Mouse (Mus musculus) c-Kit-negative CD71-positive TER-119-positive erythroid progenitor cells, embryonic 14.5 days (primary cell): Measurements from ENCODE around the gene Mrps6.
"Not testable (repeated sequence)": the region's sequence is repeated elsewhere in the genome, so short reads cannot be mapped to it uniquely, and the experiment has no call there.

Source experiments
- DNase-seq: peaks from one replicate; pipeline ENCODE4 v3.0.0-alpha.2; 2013; ENCODE audit warnings: low read depth, low spot score

Gene Mrps6

DNA sequence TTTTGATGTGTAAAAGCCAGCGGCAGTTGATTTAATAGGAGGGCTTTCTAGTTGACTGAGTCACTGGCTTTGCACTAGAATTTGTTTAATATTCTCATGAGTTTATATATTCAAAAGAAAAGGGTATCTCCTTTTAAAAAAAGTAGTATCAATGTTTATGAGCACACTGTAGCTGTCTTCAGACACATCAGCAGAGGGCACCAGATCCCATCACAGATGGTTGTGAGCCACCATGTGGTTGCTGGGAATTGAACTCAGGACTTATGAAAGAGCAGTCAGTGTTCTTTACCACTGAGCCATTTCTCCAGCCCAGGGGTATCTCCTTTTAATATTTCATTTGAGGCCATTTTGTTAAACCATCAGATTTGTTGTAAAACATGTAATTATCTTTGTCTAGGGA lies 4.8 kb downstream of the Mrps6 start:
- DNase-seq: no peak

DNA sequence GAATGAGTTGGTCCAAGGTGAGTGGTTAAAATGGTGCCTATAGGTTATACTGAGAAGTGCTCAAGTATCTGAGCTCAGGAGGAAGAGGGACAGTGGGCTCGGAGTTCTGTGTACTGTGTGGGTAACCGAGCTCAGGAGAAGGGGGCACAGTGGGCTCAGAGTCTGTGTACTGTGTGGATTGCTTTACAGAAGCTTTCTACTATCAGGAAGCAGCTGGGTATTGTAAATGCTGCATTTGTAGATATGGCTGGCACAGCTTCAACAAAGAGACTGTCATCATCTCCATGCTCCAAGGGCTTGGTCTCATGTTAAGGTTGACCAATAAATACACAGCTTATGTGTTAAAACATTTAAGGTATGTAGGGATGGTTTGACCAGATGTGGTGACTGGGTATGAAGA lies 6.7 kb downstream of the Mrps6 start:
- no peak for DNase-seq

DNA sequence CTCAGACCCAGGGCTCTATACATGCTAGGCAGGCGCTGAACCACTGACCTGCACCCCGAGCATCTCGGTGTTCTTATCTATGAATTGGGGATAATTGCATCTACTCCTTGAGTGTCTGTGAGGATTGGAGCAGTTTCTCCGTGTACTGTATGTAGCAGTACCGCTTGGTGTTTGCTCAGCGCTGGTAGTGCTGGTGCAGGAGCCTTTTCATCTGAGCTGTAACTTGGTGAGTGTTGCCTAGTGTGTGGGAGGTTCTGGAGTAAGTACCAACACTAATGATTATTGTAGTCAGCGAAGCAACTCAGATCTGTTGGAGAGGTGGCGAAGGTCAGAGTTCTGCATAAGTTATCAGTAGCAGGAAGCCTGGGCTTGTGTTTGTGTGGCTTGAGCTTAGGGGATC lies 12.3 kb downstream of the Mrps6 start:
- no peak for DNase-seq

DNA sequence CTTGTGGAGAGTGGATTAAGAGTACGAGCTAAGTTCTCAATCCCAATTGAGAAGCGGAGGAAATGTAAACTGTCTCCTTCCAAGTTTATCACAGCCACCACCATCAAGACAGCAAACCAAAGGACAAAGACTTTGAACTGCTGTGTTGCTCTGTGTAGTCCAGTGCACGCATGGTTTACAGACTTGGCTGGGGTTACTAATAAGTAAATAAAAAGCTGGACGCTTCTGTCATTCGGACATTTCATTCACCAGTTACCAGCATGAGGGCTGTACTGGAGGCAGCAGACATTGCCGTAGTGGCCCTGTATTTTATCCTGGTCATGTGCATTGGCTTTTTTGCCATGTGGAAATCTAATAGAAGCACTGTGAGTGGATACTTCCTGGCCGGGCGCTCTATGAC lies 18.7 kb downstream of the Mrps6 start:
- DNase-seq: no peak

DNA sequence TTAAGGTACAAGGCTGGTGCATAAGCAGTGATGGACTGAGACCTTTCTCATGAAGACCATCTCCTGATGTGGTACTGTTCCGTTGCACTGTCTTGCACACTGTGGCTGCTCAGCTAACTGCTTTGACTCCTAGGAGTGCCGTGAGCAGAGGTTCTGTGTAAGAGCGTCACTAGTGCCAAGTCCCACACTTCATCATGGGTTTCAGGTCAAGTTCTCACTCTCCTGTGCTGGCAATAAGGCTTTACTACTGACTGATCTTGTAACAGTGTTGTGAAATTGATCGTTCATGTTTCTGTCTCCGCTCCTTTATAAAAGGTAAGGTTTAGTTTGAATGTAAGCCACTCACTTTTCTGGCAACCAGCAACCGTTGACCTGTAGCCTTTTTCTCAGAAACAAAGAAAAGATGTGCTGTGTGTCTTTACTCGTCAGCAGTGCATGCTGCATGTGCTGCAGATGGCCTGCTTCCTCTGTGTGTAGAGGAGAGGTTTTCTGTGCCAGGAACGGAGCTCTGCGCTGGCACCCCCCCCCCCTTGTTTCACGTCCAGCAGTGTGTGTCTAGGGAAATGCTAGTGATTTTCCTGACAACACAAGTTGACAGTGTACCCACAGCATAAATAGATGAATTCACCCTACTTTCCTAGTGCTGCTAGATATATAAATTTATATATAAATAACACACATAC lies 25.8 kb downstream of the Mrps6 start:
- no peak for DNase-seq

DNA sequence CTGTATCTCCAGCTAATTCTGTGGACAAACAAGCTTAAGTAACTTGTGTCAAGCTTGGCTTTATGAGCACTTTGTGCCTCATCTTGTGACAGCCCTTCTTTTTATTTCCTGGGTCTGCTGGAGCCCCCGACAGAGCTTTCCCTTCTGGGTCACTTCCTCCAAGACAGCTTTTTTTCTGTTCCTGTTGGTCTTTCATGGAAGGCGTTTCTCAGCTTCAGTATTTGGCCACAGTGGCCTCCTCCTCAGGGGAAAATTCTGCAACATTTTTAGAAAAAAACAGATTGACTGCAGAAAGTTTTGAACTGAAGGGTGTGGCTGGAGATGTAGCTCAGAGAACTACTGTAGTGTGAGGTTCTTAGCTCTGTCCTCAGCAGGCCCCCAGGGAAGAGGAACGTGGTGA lies 31.2 kb downstream of the Mrps6 start:
- no peak for DNase-seq

DNA sequence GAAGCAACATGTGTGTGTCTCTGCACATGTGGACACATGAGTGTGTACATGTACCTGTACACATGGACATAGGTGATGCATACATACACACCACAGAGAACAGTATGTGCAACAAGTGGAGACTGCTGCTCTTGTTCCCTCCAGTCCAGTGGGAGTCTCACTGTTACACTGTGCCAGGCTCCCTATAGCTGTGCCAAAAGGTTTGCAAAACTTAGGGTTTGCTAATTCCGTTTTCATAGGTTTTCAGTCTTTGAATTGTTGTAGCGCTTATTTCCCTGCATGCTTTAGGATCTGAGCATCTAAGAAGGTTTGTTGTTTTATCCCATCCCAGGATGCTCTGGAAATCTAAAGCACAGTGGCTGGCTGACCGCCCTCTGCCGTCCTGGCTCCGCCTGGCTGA lies 33.8 kb downstream of the Mrps6 start:
- no peak for DNase-seq

GRCm38 (mm10) chr16:92098351-92099051 lies 40.4 kb downstream of the Mrps6 start:
- no peak for DNase-seq

GRCm38 (mm10) chr16:92099598-92099997 lies 41.5 kb downstream of the Mrps6 start:
- DNase-seq: no peak

GRCm38 (mm10) chr16:92100111-92100510 lies 42.0 kb downstream of the Mrps6 start:
- no peak for DNase-seq

DNA sequence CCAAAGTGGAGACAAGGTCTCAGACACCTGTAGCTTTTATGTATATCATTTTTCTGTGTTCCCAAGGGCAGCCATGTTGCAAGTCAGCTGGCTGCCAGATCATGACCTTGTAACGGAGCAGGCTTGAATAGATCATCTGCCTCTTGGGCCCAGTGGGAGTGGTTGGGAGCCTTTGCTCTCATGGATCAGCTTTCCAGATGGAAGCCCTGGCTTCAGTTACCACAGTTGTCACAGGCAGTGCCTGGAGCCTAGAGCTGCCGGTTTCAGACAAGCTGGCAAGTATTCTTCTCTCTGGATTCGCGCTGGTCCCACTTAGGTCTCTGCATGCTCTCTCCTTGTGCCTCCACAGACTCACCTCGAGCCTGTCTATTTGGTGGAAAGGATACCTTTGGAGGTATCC lies 44.0 kb downstream of the Mrps6 start:
- no peak for DNase-seq

DNA sequence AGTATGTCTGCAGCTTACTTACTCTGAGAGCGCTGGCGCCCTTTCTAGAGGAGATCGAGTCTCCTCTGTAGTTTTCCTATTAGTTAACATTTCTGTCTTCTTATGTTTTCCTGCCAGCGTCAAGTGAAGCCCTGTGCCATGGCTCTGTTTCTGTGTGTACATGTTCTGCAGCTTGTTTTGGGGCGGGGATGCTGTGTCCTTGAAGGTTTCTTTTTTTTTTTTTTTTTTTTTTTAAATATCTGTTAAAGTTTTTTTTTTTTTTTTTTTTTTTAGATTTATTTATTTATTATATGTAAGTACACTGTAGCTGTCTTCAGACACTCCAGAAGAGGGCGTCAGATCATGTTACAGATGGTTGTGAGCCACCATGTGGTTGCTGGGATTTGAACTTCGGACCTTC lies 44.9 kb downstream of the Mrps6 start:
- not testable (repeated sequence) for DNase-seq

- DNase-seq: no peak
Measured at GRCm38 (mm10) chr16:92103572-92104331, 45.7 kb downstream of the Mrps6 start.

DNA sequence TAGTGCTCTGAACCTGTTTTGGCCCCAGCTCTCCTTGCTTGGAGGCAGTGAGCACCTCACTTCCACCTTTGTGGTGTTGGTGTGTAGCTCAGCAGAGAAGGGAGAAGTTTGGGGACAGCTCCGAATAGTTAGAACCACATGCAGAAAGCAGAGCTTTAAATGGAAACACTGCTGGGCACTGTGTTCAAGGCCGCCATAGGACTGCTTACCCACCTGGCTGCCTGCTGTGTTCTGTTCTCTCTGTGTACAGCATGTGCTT lies 46.2 kb downstream of the Mrps6 start:
- no peak for DNase-seq

GRCm38 (mm10) chr16:92104951-92105350 lies 46.9 kb downstream of the Mrps6 start:
- DNase-seq: no peak

DNA sequence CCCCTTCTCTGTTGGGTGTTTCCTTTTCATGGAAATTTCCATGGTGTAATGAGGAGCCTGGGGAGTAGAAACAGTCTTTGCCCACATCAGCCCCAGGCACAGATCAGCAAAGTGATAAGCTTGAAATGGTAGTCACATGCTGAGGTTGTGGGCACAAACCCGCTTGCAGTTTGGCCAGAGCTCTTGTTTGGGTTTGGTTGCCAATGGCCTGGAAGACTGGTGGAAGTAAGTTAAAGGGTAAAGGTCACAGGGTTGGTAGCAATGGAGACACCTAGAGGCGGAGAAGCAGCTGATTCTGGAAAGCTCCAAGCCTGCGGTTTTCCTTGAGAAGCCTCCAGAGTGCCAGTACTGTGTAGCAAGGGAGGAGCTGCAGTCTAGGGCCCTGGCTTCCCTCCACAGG lies 47.6 kb downstream of the Mrps6 start:
- no peak for DNase-seq

GRCm38 (mm10) chr16:92107346-92107745 lies 49.3 kb downstream of the Mrps6 start:
- DNase-seq: no peak

DNA sequence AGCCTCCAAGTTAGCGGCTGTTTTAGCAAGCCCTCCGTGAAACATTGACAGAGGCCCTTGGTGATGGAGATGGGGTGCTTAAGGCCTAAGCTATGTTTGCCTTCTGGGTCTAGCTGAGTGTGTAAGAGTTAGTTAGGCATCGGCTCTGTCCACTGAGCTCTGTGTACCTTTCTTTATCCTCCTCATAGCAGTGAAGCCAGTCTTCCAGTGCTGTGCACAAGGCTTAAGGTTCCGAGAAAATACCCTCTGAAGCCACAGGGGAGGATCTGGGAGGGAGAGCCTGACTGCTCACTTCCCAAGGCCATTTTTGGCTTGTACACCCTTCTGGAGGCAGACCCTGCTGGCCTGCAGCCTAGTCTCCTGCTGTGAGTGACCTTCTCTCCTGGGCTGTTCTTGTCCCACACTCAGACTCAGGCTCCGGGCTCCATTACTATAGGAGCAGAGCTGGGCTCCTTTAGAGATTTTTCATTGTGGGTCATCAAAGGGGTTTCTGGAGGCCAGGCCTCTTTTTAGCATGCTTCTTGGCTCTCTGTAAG lies 56.7 kb downstream of the Mrps6 start:
- DNase-seq: no peak

DNA sequence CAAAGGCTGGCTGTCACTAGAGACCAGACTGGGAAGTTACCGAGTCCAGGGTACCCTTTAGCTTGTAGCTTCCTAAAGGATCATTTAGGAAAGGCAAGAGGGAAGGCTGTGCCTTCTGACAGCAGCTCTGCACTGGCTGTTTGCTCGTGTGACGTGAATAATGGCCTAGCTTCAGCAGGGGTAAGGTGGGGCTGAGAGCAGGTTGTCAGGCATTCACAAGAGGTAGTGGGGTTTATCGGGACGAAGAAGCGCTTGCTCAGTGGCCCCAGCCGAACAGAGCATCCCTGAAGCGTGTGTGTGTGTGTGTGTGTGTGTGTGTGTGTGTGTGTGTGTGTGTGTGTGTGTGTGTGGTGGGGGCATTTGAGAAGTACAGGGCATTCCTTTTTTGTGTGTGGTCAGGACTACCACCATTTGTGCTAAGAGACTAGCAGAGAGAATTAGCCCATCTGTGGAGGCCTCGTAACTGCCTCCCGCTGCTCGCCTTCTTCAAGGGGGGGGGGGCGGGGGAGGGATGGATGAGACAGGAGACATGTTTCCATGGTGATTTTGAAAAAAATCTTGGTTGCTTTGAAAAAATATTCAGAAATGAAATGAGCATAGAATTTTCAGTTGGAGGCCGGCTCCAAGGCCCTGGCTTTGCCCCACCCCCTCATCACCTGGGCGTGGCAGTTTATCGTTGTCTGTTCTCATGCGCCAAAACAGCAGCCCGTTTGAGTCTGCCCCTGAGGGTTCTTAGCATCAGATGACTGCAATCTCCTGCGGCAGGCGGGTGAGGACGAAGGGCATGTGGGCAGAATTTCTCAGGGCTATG lies 57.7 kb downstream of the Mrps6 start:
- DNase-seq: no peak

DNA sequence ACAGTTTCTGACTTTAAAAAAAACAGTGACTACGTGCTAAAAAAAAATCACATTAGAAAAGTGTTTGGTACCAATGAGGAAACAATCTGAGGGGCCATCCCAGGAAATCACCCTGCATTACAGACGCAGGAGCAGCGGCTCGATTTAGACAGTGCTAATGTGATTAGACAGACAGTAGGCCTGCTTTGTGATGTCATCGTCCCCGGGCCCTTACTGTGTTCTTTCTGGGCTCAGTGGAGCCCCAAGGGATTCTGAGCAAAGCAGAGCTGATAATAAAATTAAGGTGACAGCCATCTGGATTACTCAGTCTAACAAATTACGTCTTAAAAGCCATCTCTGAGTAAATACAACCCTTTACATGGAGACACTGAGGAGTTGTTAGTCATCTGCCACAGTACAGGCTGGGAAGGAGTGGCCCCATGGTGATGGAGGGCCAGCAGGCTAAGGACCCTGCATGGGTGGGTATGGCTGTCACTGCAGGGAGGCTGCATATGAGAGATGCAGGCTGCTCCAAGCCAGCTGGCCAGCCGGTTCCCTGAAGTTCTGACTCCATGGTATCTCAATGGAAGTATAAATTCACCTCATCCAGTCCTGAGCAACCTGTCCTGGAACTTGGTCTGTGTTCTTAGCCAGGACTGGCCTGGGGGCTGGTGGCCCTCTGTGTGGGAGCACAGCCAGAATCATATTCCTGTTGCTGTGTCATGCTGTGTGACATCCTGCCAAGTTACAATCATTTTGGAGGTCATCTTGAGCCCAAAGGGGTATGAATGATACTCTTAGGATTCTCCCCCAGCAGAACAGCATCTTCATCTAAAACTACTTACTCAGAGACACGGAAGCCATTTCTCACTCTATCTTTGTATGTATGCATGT lies 59.5 kb downstream of the Mrps6 start:
- no peak for DNase-seq

DNA sequence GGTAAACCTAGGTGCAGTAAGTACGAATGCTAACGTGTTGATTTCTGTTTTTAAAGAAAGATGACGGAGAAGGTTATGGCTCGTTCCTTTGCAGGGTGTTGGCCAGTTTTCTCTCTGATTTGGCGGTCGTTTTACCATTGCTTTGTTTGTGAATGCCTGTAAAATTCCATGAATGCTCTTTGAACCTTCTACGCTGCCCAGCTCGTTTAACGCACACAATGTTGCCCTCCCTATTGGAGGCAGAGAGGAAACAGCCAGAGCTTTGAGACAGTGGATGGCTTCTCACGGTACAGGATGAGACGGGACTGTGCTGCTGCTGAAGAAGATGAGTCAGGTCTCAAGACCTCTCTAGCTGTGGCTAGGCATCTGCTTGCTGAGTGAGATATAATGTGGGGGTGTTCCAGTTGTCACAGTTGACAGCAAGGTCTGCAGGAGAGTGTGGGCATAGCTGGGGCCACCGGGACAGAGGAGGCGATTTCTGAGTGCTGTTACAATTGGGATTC lies 61.0 kb downstream of the Mrps6 start:
- DNase-seq: no peak
